Mouse (Mus musculus): ENCODE data around the gene Adipor1. TPM values are rescaled to one million over a fixed set of nuclear protein-coding genes. Genes with fewer than 3 reads are reported as not detected.

Gene Adipor1
- 78.7 and 82.8 TPM in 2 replicates for polyA plus RNA-seq (2015; fragmentation: Nextera tagmentation; extraction: Ambion mirVana)

- Histone ChIP-seq H3K9ac (ENCODE audit: low read depth, low read length) (peak within 1 kb of the TSS; percentile 96), H3K9me3 (ENCODE audit: control insufficient read depth, low read length) (no peaks in the 10 kb centered on the region), H3K27ac (ENCODE audit: low read length) (peak within 1 kb of the TSS; percentile 95), H3K4me1 (ENCODE audit: control insufficient read depth, insufficient read depth, low read length) (peaks cover 42% of the 10 kb centered on the region), H3K4me3 (ENCODE audit: low read length) (peak within 1 kb of the TSS; percentile 97), H3K36me3 (ENCODE audit: control insufficient read depth, insufficient read depth, low read length) (peaks cover 5% of the 10 kb centered on the region; the same call in 1 of the 2 replicates), H3K27me3 (replicated peaks; ENCODE audit: control insufficient read depth, insufficient read depth, low read length) (no peaks in the 10 kb centered on the region), H3K4me2 (ENCODE audit: low read depth, low read length) (peak within 1 kb of the TSS; percentile 73)
- ATAC-seq, result peak; percentile 99
- under 1% methylated on average over 71 of the region's 77 CpGs for WGBS
Observed at GRCm38 (mm10) chr1:134415168-134415831, at the start of gene Adipor1. Gene Adipor1 (plus strand): TSS chr1:134415378.

GRCm38 (mm10) chr1:134365491-134365890 is 49.7 kb upstream of the Adipor1 start:
- no peaks in the 10 kb centered on the region for H3K36me3 ChIP-seq (ENCODE audit: control insufficient read depth, insufficient read depth, low read length)
- no peak for ATAC-seq
- H3K4me3 ChIP-seq (ENCODE audit: low read length), result no peak overlapping the region
- peaks cover 7% of the 10 kb centered on the region for H3K4me1 ChIP-seq (ENCODE audit: control insufficient read depth, insufficient read depth, low read length)
- no peak overlapping the region for H3K9ac ChIP-seq (ENCODE audit: low read depth, low read length)
- 55% methylated on average over 5 of the region's 5 CpGs for WGBS
- no peaks in the 10 kb centered on the region for H3K27me3 ChIP-seq (replicated peaks; ENCODE audit: control insufficient read depth, insufficient read depth, low read length)
- no peak overlapping the region for H3K4me2 ChIP-seq (ENCODE audit: low read depth, low read length)
- no peak overlapping the region for H3K27ac ChIP-seq (ENCODE audit: low read length)
- no peaks in the 10 kb centered on the region for H3K9me3 ChIP-seq (ENCODE audit: control insufficient read depth, low read length)

GRCm38 (mm10) chr1:134368777-134369337 is 46.3 kb upstream of the Adipor1 start:
- Histone ChIP-seq H3K4me3 (ENCODE audit: low read length) (no peak overlapping the region), H3K9ac (ENCODE audit: low read depth, low read length) (no peak overlapping the region), H3K36me3 (ENCODE audit: control insufficient read depth, insufficient read depth, low read length) (no peaks in the 10 kb centered on the region), H3K27me3 (replicated peaks; ENCODE audit: control insufficient read depth, insufficient read depth, low read length) (no peaks in the 10 kb centered on the region), H3K4me2 (ENCODE audit: low read depth, low read length) (no peak overlapping the region), H3K4me1 (ENCODE audit: control insufficient read depth, insufficient read depth, low read length) (no peaks in the 10 kb centered on the region), H3K27ac (ENCODE audit: low read length) (no peak overlapping the region), H3K9me3 (ENCODE audit: control insufficient read depth, low read length) (no peaks in the 10 kb centered on the region)
- 50% methylated on average over 9 of the region's 9 CpGs for WGBS
- ATAC-seq, result no peak

GRCm38 (mm10) chr1:134374124-134374523 is 41.1 kb upstream of the Adipor1 start:
- no peak overlapping the region for H3K9ac ChIP-seq (ENCODE audit: low read depth, low read length)
- no peaks in the 10 kb centered on the region for H3K9me3 ChIP-seq (ENCODE audit: control insufficient read depth, low read length)
- no peak overlapping the region for H3K4me3 ChIP-seq (ENCODE audit: low read length)
- H3K27me3 ChIP-seq (replicated peaks; ENCODE audit: control insufficient read depth, insufficient read depth, low read length), result no peaks in the 10 kb centered on the region
- H3K36me3 ChIP-seq (ENCODE audit: control insufficient read depth, insufficient read depth, low read length), result no peaks in the 10 kb centered on the region
- H3K4me2 ChIP-seq (ENCODE audit: low read depth, low read length), result no peak overlapping the region
- no peak for ATAC-seq
- 71% methylated on average over 2 of the region's 2 CpGs for WGBS
- no peaks in the 10 kb centered on the region for H3K4me1 ChIP-seq (ENCODE audit: control insufficient read depth, insufficient read depth, low read length)
- H3K27ac ChIP-seq (ENCODE audit: low read length), result no peak overlapping the region

- 62% methylated on average over 2 of the region's 2 CpGs for WGBS
- Histone ChIP-seq H3K4me1 (ENCODE audit: control insufficient read depth, insufficient read depth, low read length) (0 out of 2 replicates have a peak, but pooled peaks cover 6% of the 10 kb centered on the region), H3K9ac (ENCODE audit: low read depth, low read length) (no peak overlapping the region)
Observed at GRCm38 (mm10) chr1:134381051-134381450, 34.1 kb upstream of the Adipor1 start.

GRCm38 (mm10) chr1:134381795-134382625 is 33.2 kb upstream of the Adipor1 start:
- Histone ChIP-seq H3K4me2 (ENCODE audit: low read depth, low read length) (peak overlapping the region; percentile 48), H3K9ac (ENCODE audit: low read depth, low read length) (peak overlapping the region; percentile 46), H3K4me1 (ENCODE audit: control insufficient read depth, insufficient read depth, low read length) (0 out of 2 replicates have a peak, but pooled peaks cover 6% of the 10 kb centered on the region), H3K36me3 (ENCODE audit: control insufficient read depth, insufficient read depth, low read length) (no peaks in the 10 kb centered on the region), H3K4me3 (ENCODE audit: low read length) (peak overlapping the region; percentile 30), H3K9me3 (ENCODE audit: control insufficient read depth, low read length) (no peaks in the 10 kb centered on the region), H3K27me3 (replicated peaks; ENCODE audit: control insufficient read depth, insufficient read depth, low read length) (no peaks in the 10 kb centered on the region), H3K27ac (ENCODE audit: low read length) (peak overlapping the region; percentile 11)
- 0 out of 2 replicates have a peak, but pooled peaks have one; percentile 21 for ATAC-seq
- WGBS, result 3% methylated on average over 19 of the region's 19 CpGs

More at GRCm38 (mm10) chr1:134381051-134381450, 34.1 kb upstream of the Adipor1 start:
- no peaks in the 10 kb centered on the region for H3K27me3 ChIP-seq (replicated peaks; ENCODE audit: control insufficient read depth, insufficient read depth, low read length)
- no peak overlapping the region for H3K4me3 ChIP-seq (ENCODE audit: low read length)
- H3K36me3 ChIP-seq (ENCODE audit: control insufficient read depth, insufficient read depth, low read length), result no peaks in the 10 kb centered on the region
- no peak overlapping the region for H3K4me2 ChIP-seq (ENCODE audit: low read depth, low read length)
- ATAC-seq, result no peak
- H3K27ac ChIP-seq (ENCODE audit: low read length), result no peak overlapping the region; the same call in 1 of the 2 replicates
- no peaks in the 10 kb centered on the region for H3K9me3 ChIP-seq (ENCODE audit: control insufficient read depth, low read length)

GRCm38 (mm10) chr1:134384581-134384980 is 30.6 kb upstream of the Adipor1 start:
- H3K27ac ChIP-seq (ENCODE audit: low read length), result no peak overlapping the region
- no peaks in the 10 kb centered on the region for H3K36me3 ChIP-seq (ENCODE audit: control insufficient read depth, insufficient read depth, low read length)
- 85% methylated on average over 4 of the region's 4 CpGs for WGBS
- H3K27me3 ChIP-seq (replicated peaks; ENCODE audit: control insufficient read depth, insufficient read depth, low read length), result no peaks in the 10 kb centered on the region
- 0 out of 2 replicates have a peak, but pooled peaks cover 6% of the 10 kb centered on the region for H3K4me1 ChIP-seq (ENCODE audit: control insufficient read depth, insufficient read depth, low read length)
- H3K4me3 ChIP-seq (ENCODE audit: low read length), result no peak overlapping the region
- H3K9ac ChIP-seq (ENCODE audit: low read depth, low read length), result no peak overlapping the region
- no peaks in the 10 kb centered on the region for H3K9me3 ChIP-seq (ENCODE audit: control insufficient read depth, low read length)
- ATAC-seq, result no peak
- H3K4me2 ChIP-seq (ENCODE audit: low read depth, low read length), result no peak overlapping the region

- H3K27me3 ChIP-seq (replicated peaks; ENCODE audit: control insufficient read depth, insufficient read depth, low read length), result no peaks in the 10 kb centered on the region
- no peaks in the 10 kb centered on the region for H3K9me3 ChIP-seq (ENCODE audit: control insufficient read depth, low read length)
- no peak overlapping the region for H3K27ac ChIP-seq (ENCODE audit: low read length)
- H3K4me3 ChIP-seq (ENCODE audit: low read length), result no peak overlapping the region
- H3K4me2 ChIP-seq (ENCODE audit: low read depth, low read length), result no peak overlapping the region
- H3K4me1 ChIP-seq (ENCODE audit: control insufficient read depth, insufficient read depth, low read length), result 0 out of 2 replicates have a peak, but pooled peaks cover 6% of the 10 kb centered on the region
- no peak for ATAC-seq
- H3K9ac ChIP-seq (ENCODE audit: low read depth, low read length), result no peak overlapping the region
- no peaks in the 10 kb centered on the region for H3K36me3 ChIP-seq (ENCODE audit: control insufficient read depth, insufficient read depth, low read length)
Observed at GRCm38 (mm10) chr1:134385176-134385575, 30.0 kb upstream of the Adipor1 start.

GRCm38 (mm10) chr1:134385666-134386065 is 29.5 kb upstream of the Adipor1 start, which contains the start of gene 4933406M09Rik:
Gene 4933406M09Rik (plus strand): TSS chr1:134385940.
- Histone ChIP-seq H3K9ac (ENCODE audit: low read depth, low read length) (no peak within 1 kb of the TSS), H3K9me3 (ENCODE audit: control insufficient read depth, low read length) (no peaks in the 10 kb centered on the region), H3K36me3 (ENCODE audit: control insufficient read depth, insufficient read depth, low read length) (no peaks in the 10 kb centered on the region), H3K4me2 (ENCODE audit: low read depth, low read length) (no peak within 1 kb of the TSS), H3K4me3 (ENCODE audit: low read length) (no peak within 1 kb of the TSS), H3K4me1 (ENCODE audit: control insufficient read depth, insufficient read depth, low read length) (0 out of 2 replicates have a peak, but pooled peaks cover 6% of the 10 kb centered on the region), H3K27me3 (replicated peaks; ENCODE audit: control insufficient read depth, insufficient read depth, low read length) (no peaks in the 10 kb centered on the region), H3K27ac (ENCODE audit: low read length) (no peak within 1 kb of the TSS)
- ATAC-seq, result no peak
- 97% methylated on average over 1 of the region's 1 CpGs for WGBS
